Mouse (Mus musculus): ENCODE measurements around the gene Gtf2a2. TPM values are rescaled to one million over a fixed set of nuclear protein-coding genes. Genes with fewer than 3 reads are reported as not detected.

The Gtf2a2 gene
- 167 and 172 TPM in 2 replicates for polyA plus RNA-seq (2015; fragmentation: Nextera tagmentation; extraction: Ambion mirVana)

GRCm38 (mm10) chr9:70012408-70012901 is at the start of gene Gtf2a2:
Gene Gtf2a2, plus strand, starts transcription at chr9:70012550.
- peaks cover 36% of the 10 kb centered on the region for H3K36me3 ChIP-seq
- H3K9me3 ChIP-seq (replicated peaks): no peaks in the 10 kb centered on the region
- H3K27ac ChIP-seq (replicated peaks): peak within 1 kb of the TSS; percentile 93
- ATAC-seq (ENCODE audit: insufficient number of reproducible peaks, low FRiP score, low TSS enrichment, low read depth): peak; percentile 94
- no peaks in the 10 kb centered on the region for H3K27me3 ChIP-seq
- peaks cover 11% of the 10 kb centered on the region for H3K4me1 ChIP-seq
- WGBS: under 1% methylated on average over 49 of the region's 57 CpGs
- peak within 1 kb of the TSS; percentile 49 for H3K4me2 ChIP-seq (replicated peaks)
- H3K9ac ChIP-seq: peak within 1 kb of the TSS; percentile 94
- peak within 1 kb of the TSS; percentile 87 for H3K4me3 ChIP-seq (replicated peaks)

- H3K4me3 ChIP-seq (replicated peaks): no peak overlapping the region
- WGBS: 77% methylated on average over 3 of the region's 3 CpGs
- H3K9ac ChIP-seq: no peak overlapping the region
- no peaks in the 10 kb centered on the region for H3K9me3 ChIP-seq (replicated peaks)
- H3K4me1 ChIP-seq: no peaks in the 10 kb centered on the region
- no peak for ATAC-seq (ENCODE audit: insufficient number of reproducible peaks, low FRiP score, low TSS enrichment, low read depth)
- H3K4me2 ChIP-seq (replicated peaks): no peak overlapping the region
- H3K36me3 ChIP-seq: no peaks in the 10 kb centered on the region
- no peak overlapping the region for H3K27ac ChIP-seq (replicated peaks)
- no peaks in the 10 kb centered on the region for H3K27me3 ChIP-seq
These were observed 48.0 kb upstream of the Gtf2a2 start for GRCm38 (mm10) chr9:69964370-69964769.

- 76% methylated on average over 1 of the region's 1 CpGs for WGBS
- Histone ChIP-seq H3K4me2 (replicated peaks) (no peak overlapping the region), H3K9ac (no peak overlapping the region), H3K4me3 (replicated peaks) (no peak overlapping the region), H3K9me3 (replicated peaks) (no peaks in the 10 kb centered on the region), H3K36me3 (no peaks in the 10 kb centered on the region), H3K4me1 (peaks cover 7% of the 10 kb centered on the region), H3K27me3 (no peaks in the 10 kb centered on the region), H3K27ac (replicated peaks) (no peak overlapping the region)
- no peak for ATAC-seq (ENCODE audit: insufficient number of reproducible peaks, low FRiP score, low TSS enrichment, low read depth)
These were observed 26.8 kb upstream of the Gtf2a2 start for GRCm38 (mm10) chr9:69985526-69985925.

GRCm38 (mm10) chr9:69986063-69986462 is 26.3 kb upstream of the Gtf2a2 start:
- WGBS: 75% methylated on average over 10 of the region's 10 CpGs
- Histone ChIP-seq H3K27me3 (no peaks in the 10 kb centered on the region), H3K4me1 (peaks cover 12% of the 10 kb centered on the region), H3K4me3 (replicated peaks) (no peak overlapping the region), H3K27ac (replicated peaks) (no peak overlapping the region), H3K36me3 (no peaks in the 10 kb centered on the region), H3K4me2 (replicated peaks) (no peak overlapping the region), H3K9ac (no peak overlapping the region), H3K9me3 (replicated peaks) (no peaks in the 10 kb centered on the region)
- ATAC-seq (ENCODE audit: insufficient number of reproducible peaks, low FRiP score, low TSS enrichment, low read depth): no peak

- Histone ChIP-seq H3K4me1 (peaks cover 16% of the 10 kb centered on the region), H3K9me3 (replicated peaks) (no peaks in the 10 kb centered on the region), H3K36me3 (no peaks in the 10 kb centered on the region), H3K9ac (no peak overlapping the region), H3K4me3 (replicated peaks) (no peak overlapping the region), H3K4me2 (replicated peaks) (no peak overlapping the region), H3K27ac (replicated peaks) (no peak overlapping the region), H3K27me3 (no peaks in the 10 kb centered on the region)
- no peak for ATAC-seq (ENCODE audit: insufficient number of reproducible peaks, low FRiP score, low TSS enrichment, low read depth)
- 76% methylated on average over 5 of the region's 5 CpGs for WGBS
These were observed 25.8 kb upstream of the Gtf2a2 start for GRCm38 (mm10) chr9:69986571-69986970.

- no peak for ATAC-seq (ENCODE audit: insufficient number of reproducible peaks, low FRiP score, low TSS enrichment, low read depth)
- no peak overlapping the region for H3K9ac ChIP-seq
- under 1% methylated on average over 3 of the region's 3 CpGs for WGBS
These were observed 24.8 kb upstream of the Gtf2a2 start for GRCm38 (mm10) chr9:69987579-69987978.

GRCm38 (mm10) chr9:69988706-69989302 is 23.5 kb upstream of the Gtf2a2 start:
- ATAC-seq (ENCODE audit: insufficient number of reproducible peaks, low FRiP score, low TSS enrichment, low read depth): peak; percentile 21
- no peaks in the 10 kb centered on the region for H3K27me3 ChIP-seq
- H3K4me3 ChIP-seq (replicated peaks): peak overlapping the region; percentile 72
- WGBS: 29% methylated on average over 16 of the region's 16 CpGs
- H3K27ac ChIP-seq (replicated peaks): peak overlapping the region; percentile 95
- H3K9me3 ChIP-seq (replicated peaks): no peaks in the 10 kb centered on the region
- peaks cover 5% of the 10 kb centered on the region; the same call in 1 of the 2 replicates for H3K36me3 ChIP-seq
- peaks cover 22% of the 10 kb centered on the region for H3K4me1 ChIP-seq
- H3K4me2 ChIP-seq (replicated peaks): peak overlapping the region; percentile 58
- H3K9ac ChIP-seq: peak overlapping the region; percentile 96

More at GRCm38 (mm10) chr9:69987579-69987978, 24.8 kb upstream of the Gtf2a2 start:
- Histone ChIP-seq H3K4me2 (replicated peaks) (no peak overlapping the region), H3K27me3 (no peaks in the 10 kb centered on the region), H3K4me1 (peaks cover 22% of the 10 kb centered on the region), H3K9me3 (replicated peaks) (no peaks in the 10 kb centered on the region), H3K4me3 (replicated peaks) (no peak overlapping the region), H3K27ac (replicated peaks) (no peak overlapping the region), H3K36me3 (peaks cover 5% of the 10 kb centered on the region; the same call in 1 of the 2 replicates)

- WGBS: 0% methylated on average over 76 of the region's 76 CpGs
- H3K27ac ChIP-seq (replicated peaks): peak within 1 kb of the TSS; percentile 95
- peak; percentile 91 for ATAC-seq (ENCODE audit: insufficient number of reproducible peaks, low FRiP score, low TSS enrichment, low read depth)
These were observed 22.8 kb upstream of the Gtf2a2 start, which contains the start of gene Bnip2 for GRCm38 (mm10) chr9:69989303-69990121. Gene Bnip2, plus strand, starts transcription at chr9:69989466.

GRCm38 (mm10) chr9:69990346-69990745 is 22.0 kb upstream of the Gtf2a2 start:
- Histone ChIP-seq H3K9ac (no peak overlapping the region), H3K27me3 (no peaks in the 10 kb centered on the region), H3K4me2 (replicated peaks) (peak overlapping the region; percentile 58), H3K4me3 (replicated peaks) (peak overlapping the region; percentile 72), H3K9me3 (replicated peaks) (no peaks in the 10 kb centered on the region), H3K4me1 (peaks cover 22% of the 10 kb centered on the region), H3K27ac (replicated peaks) (no peak overlapping the region), H3K36me3 (peaks cover 9% of the 10 kb centered on the region; the same call in 1 of the 2 replicates)
- WGBS: 7% methylated on average over 5 of the region's 5 CpGs
- ATAC-seq (ENCODE audit: insufficient number of reproducible peaks, low FRiP score, low TSS enrichment, low read depth): no peak

More at GRCm38 (mm10) chr9:69989303-69990121, 22.8 kb upstream of the Gtf2a2 start, which contains the start of gene Bnip2:
- Histone ChIP-seq H3K4me2 (replicated peaks) (peak within 1 kb of the TSS; percentile 58), H3K4me3 (replicated peaks) (peak within 1 kb of the TSS; percentile 72), H3K36me3 (peaks cover 5% of the 10 kb centered on the region; the same call in 1 of the 2 replicates), H3K4me1 (peaks cover 22% of the 10 kb centered on the region), H3K27me3 (no peaks in the 10 kb centered on the region), H3K9ac (peak within 1 kb of the TSS; percentile 96), H3K9me3 (replicated peaks) (no peaks in the 10 kb centered on the region)

GRCm38 (mm10) chr9:69992841-69993277 is 19.5 kb upstream of the Gtf2a2 start:
- no peak overlapping the region for H3K9ac ChIP-seq
- no peak overlapping the region for H3K27ac ChIP-seq (replicated peaks)
- H3K27me3 ChIP-seq: no peaks in the 10 kb centered on the region
- H3K4me3 ChIP-seq (replicated peaks): no peak overlapping the region
- no peaks in the 10 kb centered on the region for H3K9me3 ChIP-seq (replicated peaks)
- WGBS: 74% methylated on average over 5 of the region's 5 CpGs
- H3K4me1 ChIP-seq: peaks cover 22% of the 10 kb centered on the region
- no peak overlapping the region for H3K4me2 ChIP-seq (replicated peaks)
- ATAC-seq (ENCODE audit: insufficient number of reproducible peaks, low FRiP score, low TSS enrichment, low read depth): no peak
- peaks cover 25% of the 10 kb centered on the region; the same call in 1 of the 2 replicates for H3K36me3 ChIP-seq

- no peaks in the 10 kb centered on the region for H3K9me3 ChIP-seq (replicated peaks)
- WGBS: 76% methylated on average over 1 of the region's 1 CpGs
- H3K27ac ChIP-seq (replicated peaks): no peak overlapping the region
- H3K4me2 ChIP-seq (replicated peaks): no peak overlapping the region
- no peak overlapping the region for H3K9ac ChIP-seq
- H3K36me3 ChIP-seq: peaks cover 30% of the 10 kb centered on the region
- H3K4me3 ChIP-seq (replicated peaks): no peak overlapping the region
- H3K27me3 ChIP-seq: no peaks in the 10 kb centered on the region
- peaks cover 21% of the 10 kb centered on the region for H3K4me1 ChIP-seq
- no peak for ATAC-seq (ENCODE audit: insufficient number of reproducible peaks, low FRiP score, low TSS enrichment, low read depth)
These were observed 18.9 kb upstream of the Gtf2a2 start for GRCm38 (mm10) chr9:69993479-69993878.

Measured in embryonic facial prominence, embryonic 15.5 days (tissue).